Comparison of ENCODE assay signal across 20 mouse cellular contexts in genomic region chr5:140741040-140741439, GRCm38 (mm10). TPM values are rescaled to one million over a fixed set of nuclear protein-coding genes. Genes with fewer than 3 reads are reported as not detected.
DNase-seq lines count a peak whose midpoint lies in the region; ATAC-seq and TF ChIP-seq lines count a peak whose summit lies in the region.
"Had no signal": no experiment of that assay in that cellular context is flagged by ENCODE, and none has a peak within 500 bp of the region (broad histone marks: within the 10 kb centered on the region; RNA-seq: fewer than 3 reads in every experiment).

No protein-coding gene starts in this region.

- intact Hi-C loops in heart, adult 2 months (cut with DNase I) = no loop called here
- intact Hi-C loops in heart, postnatal 25 days (cut with DNase I) = no loop called here

- no peak for TF ChIP-seq RAD21 in CH12.LX (IDR thresholded peaks at IDR 0.05; ENCODE audit: low read depth, low read length)

- H3K4me3 ChIP-seq in heart, adult 2 months = peak overlapping the region; percentile 13; the same call in 1 of the 2 replicates
- H3K4me3 ChIP-seq in CH12.LX (replicated peaks in 1 of 3; ENCODE audit: low read depth in 2 of 3, low read length in 2 of 3, poor library complexity in 1 of 3) = peak overlapping the region; percentile 7 to 63 (median 34)
- H3K4me3 ChIP-seq in brown adipose tissue, adult 24 weeks (ENCODE audit: insufficient read depth, low read depth, low read length) = 0 out of 2 replicates have a peak overlapping the region, but pooled peaks have one; percentile 31
- no peak overlapping the region for H3K4me3 ChIP-seq in lung, postnatal 0 days (ENCODE audit: low read depth, low read length)
- H3K4me3 ChIP-seq: heart, embryonic 15.5 days; layer of hippocampus, adult 2 months; lung, embryonic 15.5 days; midbrain, embryonic 10.5 days had no signal

- no peaks in the 10 kb centered on the region for H3K4me1 ChIP-seq in heart, adult 2 months (ENCODE audit: control insufficient read depth, insufficient read depth, low read length)
- H3K4me1 ChIP-seq in CH12.LX (ENCODE audit: control insufficient read depth in 1 of 2, insufficient read depth in 2 of 2) = peaks cover 9 to 52% of the 10 kb centered on the region in 2 experiments; a peak in 3 of 4 replicates
- 0 out of 2 replicates have a peak, but pooled peaks cover 5% of the 10 kb centered on the region for H3K4me1 ChIP-seq in brown adipose tissue, adult 24 weeks (ENCODE audit: control insufficient read depth, insufficient read depth, insufficient read length, low read length)
- no peaks in the 10 kb centered on the region for H3K4me1 ChIP-seq in lung, postnatal 0 days (ENCODE audit: insufficient read depth, low read depth, low read length)
- H3K4me1 ChIP-seq: lung, embryonic 15.5 days had no signal

- H3K27ac ChIP-seq in heart, adult 2 months = no peak overlapping the region; the same call in 1 of the 2 replicates
- H3K27ac ChIP-seq in CH12.LX (ENCODE audit: insufficient read depth, low read depth) = no peak overlapping the region
- H3K27ac ChIP-seq in brown adipose tissue, adult 24 weeks (replicated peaks; ENCODE audit: low read depth, low read length) = no peak overlapping the region
- no peak overlapping the region for H3K27ac ChIP-seq in lung, postnatal 0 days (ENCODE audit: low read length)
- H3K27ac ChIP-seq: heart, embryonic 15.5 days; hindbrain, embryonic 14.5 days; layer of hippocampus, adult 2 months; liver, embryonic 14.5 days; lung, embryonic 15.5 days; macrophage; midbrain, embryonic 10.5 days had no signal

- TF ChIP-seq EP300 in heart, adult 2 months (IDR thresholded peaks at IDR 0.05; ENCODE audit: insufficient read depth, low read depth, low read length) = no peak
- no peak for TF ChIP-seq EP300 in CH12.LX (IDR thresholded peaks at IDR 0.05; ENCODE audit: low read length)
- TF ChIP-seq EP300 in lung, postnatal 0 days (IDR thresholded peaks at IDR 0.05) = no peak

- dilution Hi-C loops in CH12.LX (cut with MboI; ENCODE audit: extremely low pct_ligation_motif_present, extremely low pct_unique_long_range_greater_than_20kb, low sequenced_read_pairs) = no loop called here

- ATAC-seq in lung, postnatal 0 days = no peak
- ATAC-seq: activated CD4-positive, CD25-positive, alpha-beta regulatory T cell, adult 4 months; forebrain, embryonic 16.5 days had no signal

- peak; percentile 55 to 64 for DNase-seq in heart, adult 2 months
- no peak for DNase-seq in heart, postnatal 25 days (ENCODE audit: low spot score)
- DNase-seq in CH12.LX (ENCODE audit: extremely low read depth) = peak; percentile 59
- DNase-seq in kidney, postnatal 14 days = peak; percentile 62
- DNase-seq in adipocyte (ENCODE audit: low spot score) = no peak
- DNase-seq in lung, postnatal 0 days (ENCODE audit: low spot score) = no peak
- DNase-seq: cerebellum, adult 11-12 months; cerebellum, postnatal 25 days; embryo, embryonic 11 days; retina, postnatal 1 day had no signal

- no peaks in the 10 kb centered on the region for H3K9me3 ChIP-seq in CH12.LX (replicated peaks; ENCODE audit: low read length)
- no peaks in the 10 kb centered on the region for H3K9me3 ChIP-seq in lung, postnatal 0 days (ENCODE audit: low read length)
- H3K9me3 ChIP-seq: heart, embryonic 15.5 days; lung, embryonic 15.5 days had no signal

- in situ Hi-C loops in CH12.LX (cut with MboI; ENCODE audit: low pct_ligation_motif_present, low pct_unique_long_range_greater_than_20kb, low sequenced_read_pairs) = loop anchor here (5.0 to 10.0 kb wide), 3 partner anchors 34 to 196 kb away; partner anchors contain the start of gene Brat1

- no peaks in the 10 kb centered on the region for H3K79me2 ChIP-seq in heart, adult 2 months (replicated peaks; ENCODE audit: control insufficient read depth, insufficient read depth, low read length)
- no peaks in the 10 kb centered on the region for H3K79me2 ChIP-seq in CH12.LX (replicated peaks; ENCODE audit: control insufficient read depth, extremely low read depth, insufficient read depth, poor library complexity, severe bottlenecking)

- TF ChIP-seq CTCF in heart, adult 2 months (IDR thresholded peaks at IDR 0.05) = no peak
- TF ChIP-seq CTCF in CH12.LX (conservative IDR thresholded peaks at IDR 0.05 in 1 of 2, IDR thresholded peaks at IDR 0.05 in 1 of 2; ENCODE audit: low read depth in 2 of 2, low read length in 2 of 2) = no peak
- no peak for TF ChIP-seq CTCF in lung, postnatal 0 days (IDR thresholded peaks at IDR 0.05)

- no peaks in the 10 kb centered on the region for H3K27me3 ChIP-seq in heart, adult 2 months (ENCODE audit: control insufficient read depth, insufficient read depth, low read length)
- no peaks in the 10 kb centered on the region for H3K27me3 ChIP-seq in CH12.LX (replicated peaks)
- H3K27me3 ChIP-seq in lung, postnatal 0 days (replicated peaks; ENCODE audit: insufficient read depth, low read length) = no peaks in the 10 kb centered on the region

- TF ChIP-seq POLR2A in heart, adult 2 months (IDR thresholded peaks at IDR 0.05; ENCODE audit: insufficient read depth, low read depth, low read length) = no peak
- TF ChIP-seq POLR2A in CH12.LX (IDR thresholded peaks at IDR 0.05; ENCODE audit: low read depth, low read length) = peak; percentile 40

- no peaks in the 10 kb centered on the region for H3K36me3 ChIP-seq in heart, adult 2 months (ENCODE audit: control insufficient read depth, insufficient read depth, low read length)
- peaks cover 3 to 20% of the 10 kb centered on the region in 2 experiments for H3K36me3 ChIP-seq in CH12.LX (replicated peaks in 1 of 2; ENCODE audit: control insufficient read depth in 1 of 2, insufficient read depth in 1 of 2, low read length in 1 of 2)
- H3K36me3 ChIP-seq in lung, postnatal 0 days (ENCODE audit: insufficient read depth, low read length) = no peaks in the 10 kb centered on the region
- H3K36me3 ChIP-seq: heart, embryonic 15.5 days; lung, embryonic 15.5 days; midbrain, embryonic 10.5 days had no signal

- 51% methylated on average over 11 of the region's 11 CpGs for WGBS in heart, adult 2 months
- 51% methylated on average over 11 of the region's 11 CpGs for WGBS in lung, postnatal 0 days

- peak overlapping the region; percentile 4; the same call in 1 of the 2 replicates for H3K4me2 ChIP-seq in CH12.LX (ENCODE audit: insufficient read depth, low read depth, poor library complexity, severe bottlenecking)
- no peak overlapping the region for H3K4me2 ChIP-seq in lung, postnatal 0 days (replicated peaks; ENCODE audit: low read depth, low read length)
- H3K4me2 ChIP-seq: heart, embryonic 15.5 days; hindbrain, embryonic 14.5 days; lung, embryonic 15.5 days had no signal

- no peak overlapping the region for H3K9ac ChIP-seq in heart, adult 2 months (ENCODE audit: low read depth, low read length)
- H3K9ac ChIP-seq in CH12.LX (ENCODE audit: insufficient read depth, low read depth) = no peak overlapping the region; the same call in 1 of the 2 replicates
- no peak overlapping the region for H3K9ac ChIP-seq in lung, postnatal 0 days (replicated peaks; ENCODE audit: low read depth)
- H3K9ac ChIP-seq: heart, embryonic 15.5 days; hindbrain, embryonic 14.5 days; liver, embryonic 14.5 days; lung, embryonic 15.5 days had no signal

TF ChIP-seq in CH12.LX, 34 proteins besides CTCF, POLR2A, EP300 and RAD21:
- no peak for TF ChIP-seq NRF1 (IDR thresholded peaks at IDR 0.05; ENCODE audit: low read depth, low read length)
- TF ChIP-seq MXI1 (IDR thresholded peaks at IDR 0.05; ENCODE audit: low read depth, low read length) = peak; percentile 26; the same call in 1 of the 2 replicates
- TF ChIP-seq HCFC1 (IDR thresholded peaks at IDR 0.05; ENCODE audit: low read depth, low read length) = 0 out of 2 replicates have a peak, but pooled peaks have one; percentile 33

RNA-seq across cellular contexts. Expression of gene Amz1, which starts 17.1 kb away (rescaled TPM):
- total RNA-seq in heart, adult 2 months (2021) = under 1 TPM; 0.31 to 0.48 TPM
- polyA plus RNA-seq in heart, adult 2 months (2012; rRNA removed) = 0.59 and 0.98 TPM in 2 replicates
- total RNA-seq in heart, postnatal 25 days (2021) = under 1 TPM; 0.08 to 0.44 TPM
- 7.0 and 8.3 TPM in 2 replicates for total RNA-seq in CH12.LX (2012; rRNA removed)
- 7.3 and 7.5 TPM in 2 replicates for total RNA-seq in CH12.LX (2014; rRNA removed)
- 11.2 and 12.4 TPM in 2 replicates for polyA plus RNA-seq in CH12.LX (2012; ENCODE audit: insufficient read length, low read depth)
- polyA plus RNA-seq in brown adipose tissue, adult 24 weeks (2012; ENCODE audit: insufficient read depth, insufficient read length, missing spikeins) = 0.63 TPM in 1 of 2 replicates, not detected in the other
- 2.7 and 3.3 TPM in 2 replicates for polyA plus RNA-seq in lung, postnatal 0 days (2015; fragmentation: Nextera tagmentation; extraction: Ambion mirVana)

RNA-seq across cellular contexts. Expression of gene Brat1, which starts 36.2 kb away (rescaled TPM):
- total RNA-seq in heart, adult 2 months (2021) = 1 to 10 TPM; 6.4 to 8.2 TPM
- polyA plus RNA-seq in heart, adult 2 months (2012; rRNA removed) = 11.0 and 13.2 TPM in 2 replicates
- 1 to 10 TPM; 7.2 to 8.4 TPM for total RNA-seq in heart, postnatal 25 days (2021)
- total RNA-seq in CH12.LX (2012; rRNA removed) (14.5 and 15.0 TPM in 2 replicates), CH12.LX (2014; rRNA removed) (9.0 and 9.8 TPM in 2 replicates)
- 10.0 and 10.9 TPM in 2 replicates for polyA plus RNA-seq in CH12.LX (2012; ENCODE audit: insufficient read length, low read depth)
- 4.8 and 5.1 TPM in 2 replicates for polyA plus RNA-seq in brown adipose tissue, adult 24 weeks (2012; ENCODE audit: insufficient read depth, insufficient read length, missing spikeins)
- polyA plus RNA-seq in lung, postnatal 0 days (2015; fragmentation: Nextera tagmentation; extraction: Ambion mirVana) = 15.2 and 16.1 TPM in 2 replicates

RNA-seq across cellular contexts. Expression of gene Iqce, which starts 38.9 kb away (rescaled TPM):
- total RNA-seq in heart, adult 2 months (2021) = 1 to 10 TPM; 3.7 to 7.1 TPM
- 5.8 TPM in 2 replicates for polyA plus RNA-seq in heart, adult 2 months (2012; rRNA removed)
- 1 to 10 TPM; 4.5 to 7.5 TPM for total RNA-seq in heart, postnatal 25 days (2021)
- total RNA-seq in CH12.LX (2012; rRNA removed) = 5.3 and 6.3 TPM in 2 replicates
- total RNA-seq in CH12.LX (2014; rRNA removed) = 2.2 and 2.9 TPM in 2 replicates
- polyA plus RNA-seq in CH12.LX (2012; ENCODE audit: insufficient read length, low read depth) = 8.5 and 11.2 TPM in 2 replicates
- 2.4 and 3.1 TPM in 2 replicates for polyA plus RNA-seq in brown adipose tissue, adult 24 weeks (2012; ENCODE audit: insufficient read depth, insufficient read length, missing spikeins)
- polyA plus RNA-seq in lung, postnatal 0 days (2015; fragmentation: Nextera tagmentation; extraction: Ambion mirVana) = 10.3 and 11.0 TPM in 2 replicates

Comparison
In these comparisons a context has a peak if more than half of its experiments do, and no peak if none do; other contexts are left out.
1. DNase-seq: peak in heart, adult 2 months (2 of 2), CH12.LX (single experiment) and kidney, postnatal 14 days (single experiment); none in heart, postnatal 25 days (single experiment), adipocyte (single experiment) and lung, postnatal 0 days (single experiment).